Mouse (Mus musculus) cerebellum, adult 2 months (tissue): ENCODE data around the gene Aff1.

Source experiments
- CTCF ChIP-seq: fragments of 200-500 bp; IDR thresholded peaks from 2 replicates; pipeline ENCODE4 v1.5.1; 2011; ENCODE audit warnings: low read depth, mild to moderate bottlenecking, control low read depth, low read length, moderate library complexity, borderline replicate concordance; ENCODE audit not compliant: insufficient read depth
- POLR2A ChIP-seq: fragments of 200-500 bp; IDR thresholded peaks from 2 replicates; pipeline ENCODE4 v1.6.1; 2011; ENCODE audit warnings: low read length, control low read depth, borderline replicate concordance; ENCODE audit not compliant: insufficient read depth

GRCm38 (mm10) chr5:103740093-103740902 is 48.1 kb downstream of the Aff1 start:
- TF ChIP-seq CTCF (no peak), POLR2A (no peak)
